Mouse (Mus musculus): Measurements from ENCODE around the gene BC107364.
"Not testable (repeated sequence)": the region's sequence is repeated elsewhere in the genome, so short reads cannot be mapped to it uniquely, and the experiment has no call there.

The BC107364 gene

DNA sequence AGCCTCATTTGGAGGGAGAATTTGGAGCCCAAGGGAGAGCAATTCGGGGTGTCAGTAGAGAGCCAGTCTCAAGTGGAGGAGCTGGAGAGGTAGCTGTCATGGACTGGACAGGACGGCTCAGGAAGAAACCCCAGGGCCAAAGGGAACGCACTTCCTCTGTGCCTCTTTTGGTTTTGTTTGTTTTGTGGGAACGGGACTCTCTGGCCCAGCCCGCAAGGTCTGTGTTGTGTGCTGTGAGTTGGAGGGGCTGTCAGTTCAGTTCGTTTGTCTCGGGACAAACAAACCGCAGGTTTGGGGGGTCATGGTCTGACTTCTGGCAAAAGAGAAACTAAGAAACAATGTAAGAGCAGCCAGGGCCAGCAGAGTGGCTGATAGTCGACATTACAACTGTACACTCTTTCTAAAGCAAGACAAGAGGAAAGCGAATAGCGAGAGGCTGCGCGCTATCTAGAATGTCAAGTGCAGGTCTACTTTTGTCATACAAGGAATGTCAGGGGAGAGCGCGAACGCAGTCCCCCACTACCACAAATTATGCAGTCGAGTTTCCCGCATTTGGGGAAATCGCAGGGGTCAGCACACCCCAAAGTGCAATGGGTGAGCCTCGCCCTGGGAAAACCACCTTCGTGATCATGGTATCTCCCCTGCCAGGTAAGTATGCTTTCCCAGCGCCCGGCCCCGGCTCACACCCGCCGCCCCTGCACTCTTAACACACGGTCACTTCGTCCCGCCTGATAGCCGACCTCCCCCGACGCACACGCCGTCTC, 34.1 kb upstream of the BC107364 start:
- DNase-seq (ENCODE audit: low read depth) = not testable (repeated sequence)

- no peak for DNase-seq (ENCODE audit: low read depth)
Observed at GRCm38 (mm10) chr3:96485361-96485760, 33.3 kb upstream of the BC107364 start.

DNA sequence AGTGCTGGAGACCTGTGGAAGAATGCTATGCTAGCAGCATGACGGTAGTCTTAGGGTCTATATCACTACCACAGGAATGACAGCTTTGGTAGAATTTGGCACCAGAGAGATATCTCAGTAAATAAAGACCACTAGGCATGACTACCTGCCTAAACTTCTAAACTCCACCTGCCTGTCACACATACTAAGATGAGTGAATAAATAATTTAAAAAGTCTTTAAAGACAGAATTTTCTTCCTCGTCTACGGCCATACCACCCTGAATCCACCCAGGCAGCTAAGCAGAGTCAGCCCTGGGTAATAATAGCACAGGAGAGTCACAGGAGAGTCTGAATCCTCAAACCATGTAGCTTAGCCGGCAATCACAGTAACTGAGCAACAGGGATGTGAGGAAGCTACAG, 32.8 kb upstream of the BC107364 start:
- DNase-seq (ENCODE audit: low read depth) = no peak

GRCm38 (mm10) chr3:96483946-96484345, 31.8 kb upstream of the BC107364 start:
- DNase-seq (ENCODE audit: low read depth) = no peak

- DNase-seq (ENCODE audit: low read depth) = not testable (repeated sequence)
Observed at GRCm38 (mm10) chr3:96483044-96483443, 30.9 kb upstream of the BC107364 start.

GRCm38 (mm10) chr3:96482451-96482850, 30.3 kb upstream of the BC107364 start:
- DNase-seq (ENCODE audit: low read depth) = no peak

GRCm38 (mm10) chr3:96481856-96482255, 29.8 kb upstream of the BC107364 start:
- no peak for DNase-seq (ENCODE audit: low read depth)

DNA sequence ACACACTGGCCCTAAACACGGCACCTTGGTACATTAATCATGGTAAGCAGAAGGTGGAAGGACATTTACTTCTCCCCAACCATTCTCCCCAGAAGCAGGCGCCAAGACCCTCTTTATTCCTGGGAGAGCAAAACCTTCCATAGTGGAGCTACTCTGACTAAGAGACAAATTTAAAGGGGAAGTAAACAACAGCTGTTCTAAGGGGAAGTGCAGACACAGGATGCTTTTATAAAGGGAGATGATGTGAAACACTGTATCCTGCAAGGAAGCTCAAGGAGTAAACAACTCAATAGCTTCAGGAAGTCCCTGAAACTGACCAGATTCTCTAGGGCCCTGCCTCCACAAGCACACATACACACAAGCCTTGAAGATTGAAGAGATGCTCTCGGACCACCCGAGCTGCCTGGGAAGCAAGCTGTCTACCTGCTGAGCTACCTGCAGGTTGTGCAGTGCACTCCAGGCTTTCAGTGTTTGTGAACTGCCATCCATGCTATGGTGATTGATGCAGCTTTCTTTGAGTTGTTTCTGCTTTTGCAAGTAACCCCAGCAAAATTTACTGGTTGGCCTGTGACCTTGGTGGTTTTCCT, 28.7 kb upstream of the BC107364 start:
- no peak for DNase-seq (ENCODE audit: low read depth)

GRCm38 (mm10) chr3:96479249-96479648, 27.1 kb upstream of the BC107364 start:
- DNase-seq (ENCODE audit: low read depth) = no peak

DNA sequence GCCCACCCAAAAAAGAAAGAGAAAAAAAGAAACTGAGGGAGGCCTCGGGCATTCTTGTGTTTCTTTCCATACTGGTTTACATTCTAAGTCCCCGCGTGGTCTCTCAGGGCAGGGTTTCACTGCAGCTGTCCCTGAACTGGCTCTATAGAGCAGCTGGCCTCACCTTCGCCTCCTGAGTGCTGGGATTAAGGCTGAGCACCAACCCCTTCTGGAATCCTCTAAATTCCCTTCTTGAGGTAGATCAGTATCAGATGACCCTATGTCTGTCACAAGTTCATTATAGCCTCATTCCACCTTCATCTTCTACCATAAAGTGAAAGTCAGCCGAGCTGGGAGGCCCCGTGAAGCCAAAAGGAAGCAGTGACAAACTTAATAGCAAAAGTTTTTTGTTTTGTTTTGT, 25.5 kb upstream of the BC107364 start:
- no peak for DNase-seq (ENCODE audit: low read depth)

- no peak for DNase-seq (ENCODE audit: low read depth)
Observed at GRCm38 (mm10) chr3:96477084-96477483, 25.0 kb upstream of the BC107364 start.

- DNase-seq (ENCODE audit: low read depth) = no peak
Observed at GRCm38 (mm10) chr3:96474909-96475655, 23.0 kb upstream of the BC107364 start.

DNA sequence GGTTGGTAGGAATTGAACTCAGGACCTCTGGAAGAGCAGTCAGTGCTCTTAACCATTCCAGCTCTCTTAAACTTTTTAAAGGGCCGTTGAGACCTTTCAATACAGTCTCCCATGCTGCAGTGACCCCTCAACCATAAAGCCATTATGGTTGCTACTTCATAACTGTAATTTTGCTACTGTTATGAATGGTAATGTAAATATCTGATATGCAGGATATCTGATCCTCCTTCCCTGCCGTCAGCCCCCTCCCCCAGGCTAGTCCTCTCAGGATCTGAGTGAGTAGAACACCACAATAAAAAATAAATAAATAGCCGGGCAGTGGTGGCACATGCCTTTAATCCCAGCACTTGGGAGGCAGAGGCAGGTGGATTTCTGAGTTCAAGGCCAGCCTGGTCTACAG, 21.4 kb upstream of the BC107364 start:
- not testable (repeated sequence) for DNase-seq (ENCODE audit: low read depth)

GRCm38 (mm10) chr3:96472066-96472465, 20.0 kb upstream of the BC107364 start:
- no peak for DNase-seq (ENCODE audit: low read depth)

DNA sequence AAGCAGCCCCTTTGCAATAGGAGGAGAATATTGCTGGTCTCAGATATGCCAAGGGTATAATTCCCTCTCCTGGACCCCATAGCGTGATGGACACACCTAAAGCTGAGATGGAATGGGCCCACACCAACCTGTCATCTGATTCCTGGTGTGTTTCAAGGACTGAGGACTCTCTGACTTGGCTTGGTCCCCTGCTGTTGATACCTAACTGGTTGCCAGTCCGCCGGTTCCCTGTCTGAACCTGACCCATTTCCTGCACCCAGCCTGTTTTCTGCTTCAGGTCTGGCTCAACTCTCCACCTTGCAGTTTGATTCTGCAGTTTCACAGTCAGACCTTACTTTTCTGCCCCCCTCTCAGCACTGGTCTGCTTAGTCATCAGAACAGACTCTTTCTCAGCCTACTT, 17.5 kb upstream of the BC107364 start:
- no peak for DNase-seq (ENCODE audit: low read depth)

DNA sequence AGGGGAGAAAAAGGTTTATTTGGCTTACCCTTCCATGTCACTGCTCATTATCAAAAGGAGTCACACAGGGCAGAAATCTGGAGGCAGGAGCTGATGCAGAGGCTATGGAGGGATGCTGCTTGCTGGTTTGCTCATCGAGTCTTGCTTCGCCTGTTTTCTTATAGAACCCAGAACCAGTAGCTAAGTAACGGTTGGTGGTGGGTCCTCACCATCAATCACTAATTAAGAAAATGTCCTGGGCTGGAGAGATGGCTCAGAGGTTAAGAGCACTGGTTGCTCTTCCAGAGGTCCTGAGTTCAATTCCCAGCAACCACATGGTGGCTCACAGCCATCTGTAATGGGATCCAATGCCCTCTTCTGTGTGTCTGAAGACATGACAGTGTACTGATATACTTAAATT, 16.2 kb upstream of the BC107364 start:
- not testable (repeated sequence) for DNase-seq (ENCODE audit: low read depth)

DNA sequence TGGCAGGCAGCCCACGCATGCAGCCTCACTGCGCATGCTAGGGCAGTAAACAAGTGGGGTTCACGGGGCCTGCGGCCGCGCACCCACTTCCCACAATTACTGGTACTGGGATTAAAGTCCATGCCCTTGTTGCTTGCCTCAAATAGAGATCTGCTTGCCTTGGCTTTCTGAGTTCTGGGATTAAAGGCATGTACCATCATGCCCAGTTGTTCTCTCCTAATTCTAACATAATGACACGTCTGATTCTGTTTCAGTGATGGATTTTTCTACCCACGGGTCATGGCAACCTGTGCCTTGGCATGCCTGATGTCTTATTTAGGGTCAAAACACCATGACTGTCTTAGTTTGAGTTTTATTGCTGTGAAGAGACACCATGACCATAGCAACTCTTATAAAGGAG, 15.5 kb upstream of the BC107364 start:
- DNase-seq (ENCODE audit: low read depth) = no peak

- DNase-seq (ENCODE audit: low read depth) = no peak
Observed at GRCm38 (mm10) chr3:96463891-96464290, 11.8 kb upstream of the BC107364 start.

DNA sequence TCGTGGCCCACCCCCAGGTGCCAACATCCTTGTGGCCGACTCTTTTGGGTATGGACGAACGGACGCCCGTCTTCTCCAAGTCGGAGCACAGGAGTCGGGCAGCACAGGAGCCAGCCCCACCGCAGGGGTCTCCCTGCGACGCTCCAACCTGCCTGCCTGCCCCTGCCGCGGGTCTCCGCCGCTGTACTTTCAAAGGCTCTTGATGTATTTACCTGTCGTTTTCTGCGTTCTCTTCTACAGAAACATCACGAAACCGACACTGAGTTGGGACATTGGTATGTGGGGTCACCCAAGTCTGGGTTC, 8.4 kb upstream of the BC107364 start:
- not testable (repeated sequence) for DNase-seq (ENCODE audit: low read depth)

GRCm38 (mm10) chr3:96459757-96460567, 7.9 kb upstream of the BC107364 start:
- not testable (repeated sequence) for DNase-seq (ENCODE audit: low read depth)

GRCm38 (mm10) chr3:96458886-96459439, 6.9 kb upstream of the BC107364 start:
- DNase-seq (ENCODE audit: low read depth) = not testable (repeated sequence)

DNA sequence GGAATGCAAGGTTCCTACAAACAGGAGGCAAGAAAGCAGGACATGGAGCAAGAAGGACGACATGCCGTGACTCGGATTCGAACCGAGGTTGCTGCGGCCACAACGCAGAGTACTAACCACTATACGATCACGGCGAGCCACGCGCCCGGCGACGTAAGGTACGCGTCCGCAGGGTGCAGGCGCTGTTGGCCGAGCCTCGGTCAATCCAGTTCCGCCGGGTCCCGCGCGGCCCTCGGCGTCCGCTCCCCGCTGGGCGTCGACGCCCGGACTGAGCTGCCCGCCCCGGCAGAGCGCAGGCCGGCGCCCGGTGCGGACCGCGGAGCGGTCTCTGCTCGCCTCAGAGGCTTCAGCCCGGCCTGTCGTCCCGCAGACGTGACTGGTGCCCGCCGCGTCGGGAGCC, 5.9 kb upstream of the BC107364 start:
- not testable (repeated sequence) for DNase-seq (ENCODE audit: low read depth)

Measured in naive thymus-derived CD4-positive, alpha-beta T cell, adult 2 months (primary cell).